Mouse (Mus musculus): ENCODE measurements at regions not wholly inside any gene's neighbourhood (a gene's known extent, or its start where the extent isn't known, plus 50 kb on each side); places are given as distances from the start of the nearest gene placed in this dataset.

GRCm38 (mm10) chr1:181286146-181286545 lies 66.3 kb upstream of the Cnih3 start:
- TF ChIP-seq CEBPB (IDR thresholded peaks at IDR 0.05; ENCODE audit: low read depth) (no peak), FOSL1 (IDR thresholded peaks at IDR 0.05; ENCODE audit: insufficient read depth, low read length, poor library complexity, severe bottlenecking) (no peak), MYOD1 (IDR thresholded peaks at IDR 0.05; ENCODE audit: control insufficient read depth, insufficient read length, low read depth) (no peak), USF1 (IDR thresholded peaks at IDR 0.05; ENCODE audit: low read depth) (no peak), MAX (IDR thresholded peaks at IDR 0.05) (no peak), CTCF (IDR thresholded peaks at IDR 0.05; ENCODE audit: control insufficient read depth, insufficient read depth, insufficient read length) (no peak), MYOG (IDR thresholded peaks at IDR 0.05; ENCODE audit: control insufficient read depth, extremely low read depth, insufficient read length) (no peak)
- no peak overlapping the region for H3K4me3 ChIP-seq (ENCODE audit: insufficient read depth, poor library complexity, severe bottlenecking)
- H3K79me3 ChIP-seq (ENCODE audit: low read depth) = no peaks in the 10 kb centered on the region
- no peak overlapping the region for H3ac ChIP-seq (ENCODE audit: control insufficient read depth, insufficient read length, low read depth)
- H3K36me3 ChIP-seq (ENCODE audit: control insufficient read depth, insufficient read depth) = no peaks in the 10 kb centered on the region
- no peaks in the 10 kb centered on the region for H3K79me2 ChIP-seq (ENCODE audit: control insufficient read depth, insufficient read depth)
- peaks cover 3% of the 10 kb centered on the region for H3K27me3 ChIP-seq (ENCODE audit: control insufficient read depth, insufficient read depth, insufficient read length)

- TF ChIP-seq MAX (IDR thresholded peaks at IDR 0.05) = no peak
- TF ChIP-seq USF1 (IDR thresholded peaks at IDR 0.05; ENCODE audit: low read depth) = no peak
- TF ChIP-seq FOSL1 (IDR thresholded peaks at IDR 0.05; ENCODE audit: insufficient read depth, low read length, poor library complexity, severe bottlenecking) = no peak
- no peak for TF ChIP-seq CTCF (IDR thresholded peaks at IDR 0.05; ENCODE audit: control insufficient read depth, insufficient read depth, insufficient read length)
- no peak for TF ChIP-seq MYOG (IDR thresholded peaks at IDR 0.05; ENCODE audit: control insufficient read depth, extremely low read depth, insufficient read length)
- TF ChIP-seq MYOD1 (IDR thresholded peaks at IDR 0.05; ENCODE audit: control insufficient read depth, insufficient read length, low read depth) = no peak
- TF ChIP-seq CEBPB (IDR thresholded peaks at IDR 0.05; ENCODE audit: low read depth) = no peak
- Histone ChIP-seq H3ac (ENCODE audit: control insufficient read depth, insufficient read length, low read depth) (no peak overlapping the region), H3K79me2 (ENCODE audit: control insufficient read depth, insufficient read depth) (no peaks in the 10 kb centered on the region), H3K36me3 (ENCODE audit: control insufficient read depth, insufficient read depth) (no peaks in the 10 kb centered on the region), H3K79me3 (ENCODE audit: low read depth) (no peaks in the 10 kb centered on the region), H3K4me3 (ENCODE audit: insufficient read depth, poor library complexity, severe bottlenecking) (no peak overlapping the region), H3K27me3 (ENCODE audit: control insufficient read depth, insufficient read depth, insufficient read length) (peaks cover 3% of the 10 kb centered on the region)
Measured at GRCm38 (mm10) chr1:181287166-181287565, 65.3 kb upstream of the Cnih3 start.

- H3ac ChIP-seq (ENCODE audit: control insufficient read depth, insufficient read length, low read depth) = no peak overlapping the region
- H3K79me2 ChIP-seq (ENCODE audit: control insufficient read depth, insufficient read depth) = no peaks in the 10 kb centered on the region
- no peak overlapping the region for H3K4me3 ChIP-seq (ENCODE audit: insufficient read depth, poor library complexity, severe bottlenecking)
- no peaks in the 10 kb centered on the region for H3K79me3 ChIP-seq (ENCODE audit: low read depth)
- H3K36me3 ChIP-seq (ENCODE audit: control insufficient read depth, insufficient read depth) = no peaks in the 10 kb centered on the region
- H3K27me3 ChIP-seq (ENCODE audit: control insufficient read depth, insufficient read depth, insufficient read length) = peaks cover 3% of the 10 kb centered on the region
- TF ChIP-seq USF1 (IDR thresholded peaks at IDR 0.05; ENCODE audit: low read depth) (no peak), CTCF (IDR thresholded peaks at IDR 0.05; ENCODE audit: control insufficient read depth, insufficient read depth, insufficient read length) (no peak), CEBPB (IDR thresholded peaks at IDR 0.05; ENCODE audit: low read depth) (no peak), MAX (IDR thresholded peaks at IDR 0.05) (no peak), MYOD1 (IDR thresholded peaks at IDR 0.05; ENCODE audit: control insufficient read depth, insufficient read length, low read depth) (no peak), FOSL1 (IDR thresholded peaks at IDR 0.05; ENCODE audit: insufficient read depth, low read length, poor library complexity, severe bottlenecking) (no peak), MYOG (IDR thresholded peaks at IDR 0.05; ENCODE audit: control insufficient read depth, extremely low read depth, insufficient read length) (no peak)
Measured at GRCm38 (mm10) chr1:181289385-181290035, 62.9 kb upstream of the Cnih3 start.

GRCm38 (mm10) chr1:181291202-181291601 lies 61.2 kb upstream of the Cnih3 start:
- Histone ChIP-seq H3K27me3 (ENCODE audit: control insufficient read depth, insufficient read depth, insufficient read length) (peaks cover 3% of the 10 kb centered on the region), H3K79me2 (ENCODE audit: control insufficient read depth, insufficient read depth) (no peaks in the 10 kb centered on the region), H3K36me3 (ENCODE audit: control insufficient read depth, insufficient read depth) (no peaks in the 10 kb centered on the region), H3K4me3 (ENCODE audit: insufficient read depth, poor library complexity, severe bottlenecking) (no peak overlapping the region), H3K79me3 (ENCODE audit: low read depth) (no peaks in the 10 kb centered on the region), H3ac (ENCODE audit: control insufficient read depth, insufficient read length, low read depth) (no peak overlapping the region)
- no peak for TF ChIP-seq FOSL1 (IDR thresholded peaks at IDR 0.05; ENCODE audit: insufficient read depth, low read length, poor library complexity, severe bottlenecking)
- no peak for TF ChIP-seq MYOG (IDR thresholded peaks at IDR 0.05; ENCODE audit: control insufficient read depth, extremely low read depth, insufficient read length)
- TF ChIP-seq MYOD1 (IDR thresholded peaks at IDR 0.05; ENCODE audit: control insufficient read depth, insufficient read length, low read depth) = no peak
- no peak for TF ChIP-seq CTCF (IDR thresholded peaks at IDR 0.05; ENCODE audit: control insufficient read depth, insufficient read depth, insufficient read length)
- TF ChIP-seq CEBPB (IDR thresholded peaks at IDR 0.05; ENCODE audit: low read depth) = no peak
- TF ChIP-seq USF1 (IDR thresholded peaks at IDR 0.05; ENCODE audit: low read depth) = no peak
- TF ChIP-seq MAX (IDR thresholded peaks at IDR 0.05) = no peak

- no peak overlapping the region for H3K4me3 ChIP-seq (ENCODE audit: insufficient read depth, poor library complexity, severe bottlenecking)
- peaks cover 3% of the 10 kb centered on the region for H3K27me3 ChIP-seq (ENCODE audit: control insufficient read depth, insufficient read depth, insufficient read length)
- no peak overlapping the region for H3ac ChIP-seq (ENCODE audit: control insufficient read depth, insufficient read length, low read depth)
- no peaks in the 10 kb centered on the region for H3K79me3 ChIP-seq (ENCODE audit: low read depth)
- no peaks in the 10 kb centered on the region for H3K36me3 ChIP-seq (ENCODE audit: control insufficient read depth, insufficient read depth)
- H3K79me2 ChIP-seq (ENCODE audit: control insufficient read depth, insufficient read depth) = no peaks in the 10 kb centered on the region
- TF ChIP-seq CEBPB (IDR thresholded peaks at IDR 0.05; ENCODE audit: low read depth) (no peak), MAX (IDR thresholded peaks at IDR 0.05) (no peak), MYOD1 (IDR thresholded peaks at IDR 0.05; ENCODE audit: control insufficient read depth, insufficient read length, low read depth) (no peak), FOSL1 (IDR thresholded peaks at IDR 0.05; ENCODE audit: insufficient read depth, low read length, poor library complexity, severe bottlenecking) (no peak), MYOG (IDR thresholded peaks at IDR 0.05; ENCODE audit: control insufficient read depth, extremely low read depth, insufficient read length) (no peak), CTCF (IDR thresholded peaks at IDR 0.05; ENCODE audit: control insufficient read depth, insufficient read depth, insufficient read length) (no peak), USF1 (IDR thresholded peaks at IDR 0.05; ENCODE audit: low read depth) (no peak)
Measured at GRCm38 (mm10) chr1:181291966-181292365, 60.5 kb upstream of the Cnih3 start.

Data from C2C12 (cell line).